7 mouse cellular contexts compared by ENCODE assay signal in genomic region chr5:67532756-67533255, GRCm38 (mm10).
DNase-seq lines count a peak whose midpoint lies in the region; ATAC-seq and TF ChIP-seq lines count a peak whose summit lies in the region.

No protein-coding gene starts in this region.

- peak overlapping the region; percentile 40 for H3K4me2 ChIP-seq in hindbrain, embryonic 14.5 days (replicated peaks)
- peak overlapping the region; percentile 56 for H3K4me2 ChIP-seq in limb, embryonic 13.5 days (replicated peaks)
- peak overlapping the region; percentile 41 for H3K4me2 ChIP-seq in neural tube, embryonic 12.5 days (replicated peaks)

- H3K79me2 ChIP-seq in MEL (ENCODE audit: control insufficient read depth, insufficient read depth, low read length, poor library complexity): no peaks in the 10 kb centered on the region

- TF ChIP-seq POLR2A in MEL (IDR thresholded peaks at IDR 0.05; ENCODE audit: control insufficient read depth in 1 of 2, insufficient read depth in 1 of 2, low read depth in 1 of 2, low read length in 2 of 2, poor library complexity in 1 of 2): no peak
- TF ChIP-seq POLR2A in thymus, adult 2 months (IDR thresholded peaks at IDR 0.05; ENCODE audit: control insufficient read depth, extremely low read depth, insufficient read depth, low read length, poor library complexity): no peak

- TF ChIP-seq EP300 in MEL (IDR thresholded peaks at IDR 0.05; ENCODE audit: low read depth in 1 of 2, low read length in 2 of 2): no peak

- H3K9ac ChIP-seq in MEL (ENCODE audit: control insufficient read depth, low read depth, low read length, poor library complexity, severe bottlenecking): no peak overlapping the region
- H3K9ac ChIP-seq in hindbrain, embryonic 14.5 days: no peak overlapping the region
- no peak overlapping the region for H3K9ac ChIP-seq in limb, embryonic 13.5 days
- H3K9ac ChIP-seq in neural tube, embryonic 12.5 days: no peak overlapping the region

- no peaks in the 10 kb centered on the region for H3K36me3 ChIP-seq in MEL (ENCODE audit: control insufficient read depth in 1 of 2, insufficient read depth in 2 of 2, low read length in 2 of 2)
- no peaks in the 10 kb centered on the region for H3K36me3 ChIP-seq in hindbrain, embryonic 14.5 days (replicated peaks; ENCODE audit: control insufficient read depth, insufficient read depth)
- no peaks in the 10 kb centered on the region for H3K36me3 ChIP-seq in limb, embryonic 13.5 days
- H3K36me3 ChIP-seq in neural tube, embryonic 12.5 days: no peaks in the 10 kb centered on the region
- no peaks in the 10 kb centered on the region for H3K36me3 ChIP-seq in thymus, adult 2 months (ENCODE audit: control insufficient read depth, insufficient read depth, low read length)

- no peak overlapping the region for H3K27ac ChIP-seq in MEL (ENCODE audit: control insufficient read depth, low read depth, low read length)
- H3K27ac ChIP-seq in hindbrain, embryonic 14.5 days: no peak overlapping the region
- no peak overlapping the region for H3K27ac ChIP-seq in limb, embryonic 13.5 days
- no peak overlapping the region for H3K27ac ChIP-seq in neural tube, embryonic 12.5 days
- no peak overlapping the region for H3K27ac ChIP-seq in thymus, adult 2 months (ENCODE audit: control insufficient read depth, insufficient read depth, low read length)

- TF ChIP-seq CTCF in MEL (IDR thresholded peaks at IDR 0.05 in 2 of 3, conservative IDR thresholded peaks at IDR 0.05 in 1 of 3; ENCODE audit: control insufficient read depth in 1 of 3, insufficient read depth in 1 of 3, low read depth in 2 of 3, low read length in 3 of 3, poor library complexity in 1 of 3, severe bottlenecking in 1 of 3): no peak
- TF ChIP-seq CTCF in thymus, adult 2 months (IDR thresholded peaks at IDR 0.05; ENCODE audit: borderline replicate concordance, control insufficient read depth, extremely low read depth, insufficient read depth, low read length, poor library complexity): no peak; the same call in 1 of the 2 replicates

- 0 out of 4 replicates have a peak, but pooled peaks cover 0 to 5% of the 10 kb centered on the region in 2 experiments for H3K4me1 ChIP-seq in MEL (ENCODE audit: control insufficient read depth in 1 of 2, insufficient read depth in 2 of 2, low read length in 2 of 2)
- H3K4me1 ChIP-seq in hindbrain, embryonic 14.5 days (replicated peaks; ENCODE audit: control insufficient read depth, insufficient read depth, low read length): no peaks in the 10 kb centered on the region
- peaks cover 6% of the 10 kb centered on the region; the same call in 1 of the 2 replicates for H3K4me1 ChIP-seq in limb, embryonic 13.5 days
- no peaks in the 10 kb centered on the region for H3K4me1 ChIP-seq in neural tube, embryonic 12.5 days
- H3K4me1 ChIP-seq in thymus, adult 2 months (replicated peaks; ENCODE audit: control insufficient read depth, insufficient read depth, low read length): no peaks in the 10 kb centered on the region

- peak; percentile 37; the same call in 1 of the 2 replicates for ATAC-seq in hindbrain, embryonic 14.5 days (ENCODE audit: low FRiP score)
- ATAC-seq in limb, embryonic 13.5 days (ENCODE audit: low FRiP score, low read depth): peak; percentile 45
- peak; percentile 18; the same call in 1 of the 2 replicates for ATAC-seq in neural tube, embryonic 12.5 days (ENCODE audit: low FRiP score, low read depth)

- TF ChIP-seq RAD21 in MEL (IDR thresholded peaks at IDR 0.05; ENCODE audit: low read depth, low read length): no peak

- 26% methylated on average over 15 of the region's 15 CpGs for WGBS in hindbrain, embryonic 14.5 days
- 20% methylated on average over 15 of the region's 15 CpGs for WGBS in limb, embryonic 13.5 days
- WGBS in neural tube, embryonic 12.5 days: 40% methylated on average over 15 of the region's 15 CpGs
- 76% methylated on average over 15 of the region's 15 CpGs for WGBS in thymus, adult 2 months

- no peaks in the 10 kb centered on the region for H3K27me3 ChIP-seq in MEL (ENCODE audit: control insufficient read depth in 1 of 2, insufficient read depth in 2 of 2, low read length in 2 of 2)
- H3K27me3 ChIP-seq in hindbrain, embryonic 14.5 days (ENCODE audit: control insufficient read depth, insufficient read depth, low read length): no peaks in the 10 kb centered on the region
- peaks cover 34% of the 10 kb centered on the region for H3K27me3 ChIP-seq in limb, embryonic 13.5 days
- no peaks in the 10 kb centered on the region for H3K27me3 ChIP-seq in neural tube, embryonic 12.5 days (replicated peaks)
- no peaks in the 10 kb centered on the region for H3K27me3 ChIP-seq in thymus, adult 2 months (ENCODE audit: control insufficient read depth, insufficient read depth, low read length)

- H3K9me3 ChIP-seq in MEL (replicated peaks; ENCODE audit: insufficient read depth, low read length): no peaks in the 10 kb centered on the region
- H3K9me3 ChIP-seq in hindbrain, embryonic 14.5 days (ENCODE audit: control insufficient read depth, low read length): no peaks in the 10 kb centered on the region
- H3K9me3 ChIP-seq in limb, embryonic 13.5 days: no peaks in the 10 kb centered on the region
- H3K9me3 ChIP-seq in neural tube, embryonic 12.5 days: no peaks in the 10 kb centered on the region

- H3K4me3 ChIP-seq in MEL (ENCODE audit: control insufficient read depth in 1 of 2, insufficient read depth in 1 of 2, low read depth in 2 of 2, low read length in 2 of 2): peak overlapping the region; percentile 19 to 21; a peak in 3 of 4 replicates
- no peak overlapping the region for H3K4me3 ChIP-seq in hindbrain, embryonic 14.5 days (replicated peaks; ENCODE audit: low read length)
- H3K4me3 ChIP-seq in limb, embryonic 13.5 days: peak overlapping the region; percentile 17
- no peak overlapping the region for H3K4me3 ChIP-seq in neural tube, embryonic 12.5 days
- H3K4me3 ChIP-seq in thymus, adult 2 months (ENCODE audit: control insufficient read depth, insufficient read depth, low read length): no peak overlapping the region

- no peak for DNase-seq in MEL (ENCODE audit: low read depth, low spot score)
- DNase-seq in adrenal gland, adult 8-10 months: peak; percentile 10
- DNase-seq in gastrocnemius, adult 8-10 months (ENCODE audit: low spot score in 2 of 2): peak; percentile 24 to 53
- no peak for DNase-seq in hindbrain, embryonic 14.5 days (ENCODE audit: low spot score)
- DNase-seq in thymus, adult 2 months: no peak

TF ChIP-seq in MEL, 35 proteins besides CTCF, POLR2A, EP300 and RAD21:
- TF ChIP-seq ZKSCAN1 (IDR thresholded peaks at IDR 0.05; ENCODE audit: low read depth, low read length) (no peak), USF1 (IDR thresholded peaks at IDR 0.05; ENCODE audit: low read depth, low read length) (no peak)

Comparison
In these comparisons a context has a peak if more than half of its experiments do, and no peak if none do; other contexts are left out.
1. DNase-seq: peak in adrenal gland, adult 8-10 months (single experiment) and gastrocnemius, adult 8-10 months (2 of 2); none in MEL (single experiment), hindbrain, embryonic 14.5 days (single experiment) and thymus, adult 2 months (single experiment).
2. H3K4me3 ChIP-seq: peak in MEL (2 of 2) and limb, embryonic 13.5 days (single experiment); none in hindbrain, embryonic 14.5 days (single experiment), neural tube, embryonic 12.5 days (single experiment) and thymus, adult 2 months (single experiment).
3. Peak in every context shown above with its lines, with median percentiles within 50 percentile points of each other: ATAC-seq and H3K4me2 ChIP-seq.